Mouse (Mus musculus): ENCODE results near the gene Adh1.

Gene Adh1

DNA sequence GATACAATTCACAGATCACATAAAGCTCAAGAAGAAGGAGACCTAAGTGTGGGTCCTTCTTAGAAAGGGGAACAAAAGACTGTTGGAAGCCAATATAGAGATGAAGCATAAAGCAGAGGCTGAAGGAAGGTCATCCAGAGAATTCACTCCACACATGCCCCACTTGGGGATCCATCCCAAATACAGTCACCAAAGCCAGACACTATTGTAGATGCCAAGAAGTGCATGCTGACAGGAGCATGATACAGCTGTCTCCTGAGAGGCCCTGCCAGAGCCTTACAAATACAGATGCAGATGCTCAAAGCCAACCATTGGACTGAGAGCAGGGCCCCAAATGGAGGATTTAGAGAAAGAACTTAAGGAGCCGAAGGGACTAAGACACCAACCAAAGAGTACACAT, 23.0 kb downstream of the Adh1 start:
- no peak for DNase-seq (ENCODE audit: extremely low spot score, low read depth, low spot score)

DNA sequence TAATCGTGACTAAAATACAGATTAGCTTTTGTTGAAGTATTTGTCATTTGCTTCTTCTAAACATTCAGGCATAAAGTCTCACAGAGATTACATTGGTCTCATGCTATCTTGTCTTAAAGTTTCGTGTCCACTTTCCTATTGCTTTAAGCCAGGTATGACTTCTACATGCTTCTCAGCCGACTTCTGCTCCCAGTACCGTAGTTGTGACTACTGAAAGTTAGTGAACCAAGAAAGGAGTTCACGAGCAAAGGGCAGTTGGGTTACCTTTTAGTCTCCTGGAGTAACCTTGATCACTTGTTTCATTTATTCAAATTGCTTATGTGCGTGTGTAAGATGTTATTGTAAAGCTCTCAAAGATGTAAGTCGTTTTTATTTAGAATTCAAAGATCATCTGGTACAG, 25.2 kb downstream of the Adh1 start:
- DNase-seq (ENCODE audit: extremely low spot score, low read depth, low spot score), result no peak

DNA sequence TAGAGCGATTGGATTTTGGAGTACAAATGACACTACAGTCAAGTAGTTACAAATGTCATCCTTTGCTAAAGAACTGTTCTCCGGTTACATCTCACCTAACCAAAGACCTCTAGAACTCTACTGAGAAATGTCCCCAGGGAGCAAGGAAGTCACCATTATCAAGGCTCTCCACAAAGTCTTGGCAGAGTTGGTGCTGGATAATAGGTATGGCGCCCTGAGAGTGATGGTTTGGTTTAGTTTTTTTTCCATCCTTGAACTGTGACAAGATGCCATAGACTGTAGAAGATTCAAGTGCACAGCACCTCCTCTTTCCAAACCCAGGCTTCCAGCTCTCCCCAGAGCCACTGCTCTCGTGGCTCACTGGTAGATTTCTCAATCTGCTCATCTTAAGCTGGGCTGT, 26.9 kb downstream of the Adh1 start:
- DNase-seq (ENCODE audit: extremely low spot score, low read depth, low spot score), result no peak

DNA sequence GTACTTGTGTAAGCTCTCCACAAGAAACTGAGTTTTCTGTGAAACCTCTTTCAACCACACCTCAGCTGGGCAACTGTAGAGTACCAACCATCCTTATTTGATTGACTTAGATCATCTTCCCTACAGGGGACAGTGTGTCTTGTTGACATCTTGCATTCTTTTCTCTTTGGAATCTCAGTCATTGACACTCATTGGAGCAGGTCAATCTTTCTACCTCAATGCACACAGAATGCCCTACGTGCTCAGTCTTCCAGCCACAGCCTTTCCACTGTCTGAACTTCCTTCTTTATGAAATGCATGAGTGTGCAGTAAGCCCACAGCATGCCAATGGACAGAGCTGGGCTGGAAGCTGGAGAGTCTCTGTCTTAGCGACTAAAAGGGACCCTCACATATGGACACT, 29.9 kb downstream of the Adh1 start:
- DNase-seq (ENCODE audit: extremely low spot score, low read depth, low spot score), result no peak

DNA sequence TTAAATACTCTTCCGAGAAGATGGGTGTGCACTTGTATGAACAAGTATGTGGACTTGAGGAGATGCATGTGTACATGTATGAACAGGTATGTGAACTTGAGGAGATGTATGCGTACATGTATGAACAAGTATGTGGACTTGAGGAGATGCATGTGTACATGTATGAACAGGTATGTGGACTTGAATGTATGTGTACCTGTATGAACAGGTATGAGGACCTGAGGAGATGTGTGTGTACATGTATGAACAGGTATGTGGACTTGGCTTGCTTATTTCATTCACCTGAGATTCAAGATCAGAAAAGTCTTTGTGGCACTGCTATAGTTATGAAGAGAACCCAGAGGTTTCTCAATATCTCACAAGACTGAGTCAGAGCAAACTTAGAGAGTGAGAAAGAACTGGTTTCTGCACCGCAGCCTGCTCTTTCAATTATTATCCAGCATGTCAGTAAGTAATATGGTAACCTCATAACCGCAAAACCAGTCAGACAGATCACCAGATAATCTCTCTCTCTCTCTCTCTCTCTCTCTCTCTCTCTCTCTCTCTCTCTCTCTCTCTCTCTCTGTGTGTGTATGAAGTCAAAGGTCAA, 30.8 kb downstream of the Adh1 start:
- DNase-seq (ENCODE audit: extremely low spot score, low read depth, low spot score), result no peak

DNA sequence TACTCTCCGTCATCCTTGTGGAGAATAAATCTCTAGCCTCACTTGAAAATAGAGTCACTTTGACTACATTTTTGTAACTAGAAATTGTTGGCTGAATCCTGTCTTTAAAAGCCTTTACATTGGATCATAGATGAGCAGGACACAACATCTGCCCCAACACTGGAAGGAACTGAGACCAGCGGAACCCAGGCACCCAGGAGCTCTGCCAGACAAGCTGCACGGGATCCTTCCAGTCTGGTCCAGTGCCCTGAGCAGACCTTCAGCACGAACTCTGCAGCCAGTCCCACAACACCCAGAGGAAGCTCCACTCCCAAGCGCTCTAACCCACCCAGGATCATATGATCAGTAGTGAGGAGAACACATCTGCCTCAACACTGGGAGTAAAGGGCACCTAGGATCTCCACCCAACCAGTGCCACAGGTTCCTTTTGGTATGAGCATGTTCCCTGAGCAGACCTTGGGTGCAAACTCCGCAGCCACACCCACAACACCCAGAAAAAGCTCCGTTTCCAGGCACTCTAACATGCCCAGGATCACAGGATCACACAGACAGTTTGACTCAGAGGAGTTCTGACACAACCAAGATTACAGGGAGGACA, 32.6 kb downstream of the Adh1 start:
- no peak for DNase-seq (ENCODE audit: extremely low spot score, low read depth, low spot score)

DNA sequence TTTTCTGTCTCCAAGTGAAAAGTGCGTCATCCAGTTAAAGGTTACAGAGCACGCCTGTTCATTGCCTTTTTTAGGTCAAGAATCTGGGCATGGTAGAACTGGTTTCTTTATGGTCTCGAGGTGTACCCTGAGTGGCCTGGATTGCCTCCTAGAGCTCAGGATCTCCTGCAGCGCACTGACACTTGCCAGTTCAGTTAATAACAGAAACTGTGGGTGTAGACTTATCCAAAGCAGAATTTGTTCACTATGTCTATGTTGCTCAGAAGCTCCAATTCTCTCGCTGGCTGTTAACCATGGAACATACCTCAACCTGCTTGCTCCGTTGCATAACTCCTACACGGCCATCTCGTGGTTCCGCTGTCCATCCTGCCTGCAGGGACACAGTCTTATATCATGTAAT, 39.3 kb downstream of the Adh1 start:
- no peak for DNase-seq (ENCODE audit: extremely low spot score, low read depth, low spot score)

DNA sequence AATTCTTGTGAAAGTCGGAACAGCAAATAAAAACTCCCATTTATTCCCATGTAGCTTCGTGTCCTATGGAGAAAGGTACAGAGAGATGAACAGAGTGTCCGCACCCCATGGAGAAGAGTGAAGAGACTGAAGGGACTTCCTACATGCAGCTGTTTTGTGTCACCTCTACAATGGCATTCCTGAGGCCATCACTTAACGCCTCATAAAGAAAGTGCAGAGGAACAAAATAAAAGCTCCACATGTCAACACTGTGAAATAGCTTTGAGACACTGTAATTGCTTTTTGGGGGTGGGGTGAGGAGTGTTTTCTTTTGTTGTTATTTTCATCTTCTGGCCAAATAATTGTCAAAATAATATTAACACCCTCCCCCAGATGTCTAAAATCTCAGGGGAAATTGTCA, 41.9 kb downstream of the Adh1 start:
- DNase-seq (ENCODE audit: extremely low spot score, low read depth, low spot score), result no peak

DNA sequence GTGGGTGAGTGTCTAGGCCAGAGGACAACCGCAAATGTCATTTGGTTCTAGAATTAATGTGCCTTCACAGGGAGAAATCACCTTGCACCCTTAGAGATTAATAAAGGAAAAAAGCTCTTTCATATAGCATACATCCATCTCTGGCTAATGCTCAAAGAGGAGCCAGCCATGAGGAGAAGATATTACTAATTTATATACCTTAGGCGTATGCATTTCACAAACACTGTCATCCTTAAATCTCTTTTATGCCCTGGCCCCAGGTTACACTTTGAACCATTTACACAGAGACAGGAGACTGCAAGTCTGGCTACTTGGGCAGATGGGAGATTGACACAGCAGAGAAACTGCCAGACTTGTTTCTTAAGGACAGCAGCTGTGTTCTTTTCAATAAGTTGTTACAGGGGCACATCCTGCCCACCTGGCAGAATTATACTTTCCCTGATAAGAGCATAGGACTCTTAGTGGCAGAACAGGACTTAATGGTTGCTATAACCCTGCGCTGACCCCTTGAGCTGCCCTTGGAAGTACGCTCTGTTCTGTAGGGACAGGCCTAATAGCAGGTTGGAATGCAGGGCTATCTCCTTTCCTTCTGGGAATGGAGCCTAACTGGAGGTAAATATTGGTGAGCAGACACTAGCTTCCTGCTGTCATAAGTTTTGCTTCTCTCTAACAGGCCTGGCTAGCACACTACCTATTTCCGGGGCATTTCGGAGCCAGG, 43.1 kb downstream of the Adh1 start:
- DNase-seq (ENCODE audit: extremely low spot score, low read depth, low spot score), result no peak

DNA sequence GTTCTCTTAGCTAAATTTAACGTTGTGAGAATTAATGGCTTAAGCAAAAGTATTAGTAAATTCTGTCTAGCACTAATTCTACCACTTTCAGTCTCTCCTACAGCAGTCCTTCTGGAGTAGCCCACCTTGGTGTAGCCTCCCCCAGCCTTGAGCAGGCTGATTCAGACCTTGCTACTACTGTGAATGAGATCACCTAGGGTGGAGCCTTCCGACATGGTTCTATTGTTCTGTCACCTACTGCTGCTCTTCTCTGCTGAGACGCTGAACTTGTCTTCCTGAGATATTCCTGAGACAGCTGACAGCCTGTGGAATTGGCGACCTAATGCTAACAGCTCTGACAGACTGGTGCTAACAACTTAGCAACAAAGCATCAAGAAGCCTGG, 43.7 kb downstream of the Adh1 start:
- no peak for DNase-seq (ENCODE audit: extremely low spot score, low read depth, low spot score)

DNA sequence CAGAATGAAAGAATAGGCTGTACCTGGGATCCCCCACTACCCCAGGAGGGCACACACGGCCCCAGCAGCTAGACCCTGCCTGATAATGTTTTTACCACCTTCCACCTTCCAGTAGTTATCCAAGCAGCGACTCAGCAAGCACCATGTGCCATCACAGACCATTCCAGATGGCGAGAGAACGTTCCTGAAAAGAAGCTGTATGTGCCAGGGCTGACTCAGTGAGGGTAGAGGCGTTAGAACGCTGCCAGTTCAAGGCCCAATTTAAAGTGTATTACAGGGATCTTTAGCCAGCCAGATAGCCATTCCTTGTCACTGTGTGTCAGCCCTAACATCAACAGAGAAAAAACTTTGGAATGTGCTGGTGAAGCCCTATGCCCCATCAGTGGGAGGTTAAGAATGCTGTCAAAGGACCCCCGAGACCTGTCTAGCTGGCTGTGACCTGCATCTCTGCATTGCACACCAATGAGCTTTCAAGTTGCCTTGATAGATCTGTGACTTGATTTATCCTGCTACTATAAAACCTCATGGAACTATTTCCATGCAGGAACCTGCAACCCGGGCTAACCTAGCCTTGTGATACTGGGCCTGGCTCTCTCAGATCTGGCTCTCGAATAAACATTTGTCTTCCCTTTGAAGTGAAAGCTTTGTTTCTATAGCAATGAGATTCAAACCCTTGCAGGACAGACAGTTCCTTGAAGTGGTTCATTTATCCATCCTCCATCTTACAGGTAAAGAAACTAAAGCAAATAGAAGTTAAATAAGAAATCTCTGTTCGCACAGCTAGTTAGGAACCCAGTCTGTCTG, 44.9 kb downstream of the Adh1 start:
- DNase-seq (ENCODE audit: extremely low spot score, low read depth, low spot score), result no peak

DNA sequence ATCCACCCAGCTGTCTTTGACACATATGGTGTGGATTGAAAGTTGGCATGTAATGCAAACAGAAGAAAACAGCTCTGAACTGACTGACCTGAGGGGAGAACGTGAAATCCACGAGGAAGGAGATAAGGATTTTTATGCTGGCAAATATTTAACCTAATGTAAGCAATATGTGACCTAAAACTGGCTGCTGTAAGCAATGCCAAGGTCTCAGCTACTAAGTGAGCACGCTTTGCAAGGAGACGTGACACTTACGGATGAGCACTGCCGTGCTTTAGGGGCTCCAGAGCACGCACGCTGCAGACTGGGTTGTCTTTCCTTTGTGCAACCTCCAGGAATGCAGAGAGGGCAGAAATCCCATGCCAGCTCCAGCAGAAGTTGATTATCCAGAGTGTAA, 45.5 kb downstream of the Adh1 start:
- DNase-seq (ENCODE audit: extremely low spot score, low read depth, low spot score), result no peak

DNA sequence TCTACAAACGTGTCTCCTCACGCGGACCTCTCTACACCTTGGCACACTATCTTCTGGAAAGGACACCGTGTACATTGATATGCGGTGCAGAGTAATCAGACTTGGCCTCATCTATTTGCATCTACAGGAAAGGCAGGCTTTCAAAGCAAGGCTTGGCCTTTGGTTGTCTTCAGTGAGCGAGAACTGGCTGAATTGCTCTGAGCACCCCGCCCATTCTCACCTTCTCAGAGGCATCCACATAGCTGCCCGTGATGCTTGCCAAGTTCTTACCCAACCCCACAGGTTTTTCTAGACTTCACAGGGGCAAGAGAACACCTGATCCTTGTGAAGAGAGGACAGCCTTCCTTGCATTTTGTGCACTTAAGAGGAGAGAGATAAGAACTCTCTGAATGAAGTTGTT, 49.1 kb downstream of the Adh1 start:
- DNase-seq (ENCODE audit: extremely low spot score, low read depth, low spot score), result no peak

DNA sequence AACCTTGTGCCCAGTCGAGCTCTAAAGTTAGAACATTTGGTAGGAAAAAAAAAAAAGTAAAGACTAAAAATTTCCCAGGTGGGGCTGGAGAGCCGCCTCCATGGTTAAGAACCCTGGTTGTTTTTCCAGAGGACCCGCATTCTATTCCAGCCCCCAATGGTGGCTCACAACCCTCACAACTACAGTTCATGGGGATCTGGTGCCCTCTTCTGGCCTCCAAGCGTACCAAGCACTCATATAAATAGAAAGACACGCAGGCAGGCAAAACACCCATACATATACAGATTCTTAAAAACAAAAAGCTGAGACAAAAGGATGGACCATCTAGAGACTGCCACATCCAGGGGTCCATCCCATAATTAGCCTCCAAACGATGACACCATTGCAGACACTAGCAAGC, 50.2 kb downstream of the Adh1 start:
- DNase-seq (ENCODE audit: extremely low spot score, low read depth, low spot score), result no peak

DNA sequence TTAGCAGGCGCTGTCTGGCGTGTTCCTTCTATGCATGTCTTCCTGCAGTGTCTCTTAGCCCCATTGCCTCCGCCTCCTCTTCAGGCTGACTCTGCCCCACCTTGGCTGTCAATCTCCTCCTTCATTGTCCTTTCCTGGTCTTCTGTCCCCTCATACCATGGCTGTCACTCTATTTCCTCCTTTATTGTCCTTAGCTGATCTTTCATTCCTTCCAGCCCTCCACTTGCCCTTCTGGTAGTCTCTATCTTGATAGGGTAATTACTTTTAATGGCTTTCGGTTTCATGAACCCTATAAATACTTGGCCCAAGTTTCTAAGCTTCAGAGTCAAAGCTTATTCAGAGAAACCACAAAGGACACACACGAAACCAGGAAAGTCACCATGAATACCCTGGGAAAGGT, 52.2 kb downstream of the Adh1 start, which contains the start of gene Adh6a:
Adh6a (plus strand) TSS at position 322 of the 400 bp plus-strand sequence.
- DNase-seq (ENCODE audit: extremely low spot score, low read depth, low spot score), result no peak

DNA sequence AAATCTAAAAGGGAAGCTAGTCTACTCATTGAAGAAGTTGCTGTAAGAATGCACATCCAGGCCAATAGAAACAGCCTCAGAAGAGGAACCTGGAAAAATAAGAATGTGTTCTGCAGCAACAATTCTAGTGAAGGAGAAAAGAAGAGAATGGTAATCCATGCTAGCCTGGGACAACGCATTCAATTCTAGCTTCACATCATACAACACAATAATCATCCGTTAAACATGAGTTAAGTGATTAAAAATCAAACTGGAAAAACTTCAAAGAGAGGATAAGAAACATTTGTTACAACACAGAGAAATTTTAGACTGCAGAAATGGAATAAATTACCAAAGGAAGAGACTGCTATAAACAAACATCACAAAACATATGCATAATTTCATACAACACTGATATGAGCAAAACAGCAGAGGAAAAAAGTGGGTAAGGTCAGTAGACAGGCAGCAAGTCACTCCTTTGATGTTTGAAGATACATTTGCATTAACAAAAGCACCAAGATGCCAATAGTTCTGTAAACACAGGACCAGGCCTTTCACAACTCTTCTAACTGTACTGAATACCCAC, 56.2 kb downstream of the Adh1 start:
- no peak for DNase-seq (ENCODE audit: extremely low spot score, low read depth, low spot score)

DNA sequence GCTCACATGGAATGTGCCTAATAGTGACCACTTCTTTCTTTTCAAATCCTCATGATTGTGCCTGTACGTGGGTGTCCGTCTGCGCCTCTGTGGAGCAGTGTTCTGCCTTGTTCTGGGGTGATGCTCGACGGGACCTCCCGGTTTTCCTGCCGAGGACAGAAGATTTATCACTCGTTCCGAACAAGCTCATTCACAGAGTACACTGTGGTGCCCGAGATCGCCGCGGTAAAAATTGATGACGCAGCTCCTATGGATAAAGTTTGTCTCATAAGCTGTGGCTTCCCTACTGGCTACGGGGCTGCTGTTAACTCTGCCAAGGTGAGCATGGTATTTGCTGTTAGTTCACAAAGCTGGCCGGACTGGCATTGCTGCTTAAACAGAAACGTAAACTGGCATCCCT, 64.2 kb downstream of the Adh1 start:
- no peak for DNase-seq (ENCODE audit: extremely low spot score, low read depth, low spot score)

DNA sequence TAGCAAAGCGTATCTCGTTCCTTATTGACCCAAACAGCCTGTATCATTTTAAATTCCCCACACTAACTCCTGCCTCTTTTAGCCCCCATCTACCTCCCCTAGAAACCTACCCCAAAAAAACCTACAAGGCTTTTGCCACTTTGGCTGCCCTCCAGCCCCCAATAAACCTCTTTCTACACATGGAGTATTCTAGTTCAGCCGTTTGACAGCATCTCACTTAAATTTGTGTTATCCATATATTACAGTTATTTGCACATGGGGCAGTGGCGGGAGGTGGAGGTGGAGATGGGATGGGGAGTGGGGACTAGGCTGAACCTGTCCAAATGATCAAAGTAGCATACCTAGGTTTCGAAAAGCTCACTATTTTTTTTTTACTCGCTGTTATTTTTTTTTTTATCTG, 64.7 kb downstream of the Adh1 start:
- no peak for DNase-seq (ENCODE audit: extremely low spot score, low read depth, low spot score)

DNA sequence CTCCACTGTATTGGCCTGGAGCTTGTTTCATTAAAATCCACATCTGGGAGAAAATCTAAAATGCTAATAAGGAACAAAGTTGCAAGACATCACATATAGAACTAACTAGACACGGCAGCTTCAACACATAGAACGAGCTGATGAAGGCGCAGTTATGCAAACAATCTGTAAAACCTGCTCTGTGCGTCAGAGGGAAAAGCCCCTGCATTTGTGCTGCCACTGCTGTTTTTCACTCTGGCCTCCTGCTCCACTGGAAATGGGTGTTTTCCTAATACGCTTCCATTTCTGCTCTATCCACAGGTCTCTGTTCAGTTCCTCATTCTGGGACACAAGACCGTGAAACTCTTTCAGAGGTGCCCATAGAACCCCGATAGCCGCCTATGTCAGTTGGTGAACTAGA, 73.1 kb downstream of the Adh1 start:
- DNase-seq (ENCODE audit: extremely low spot score, low read depth, low spot score), result no peak

DNA sequence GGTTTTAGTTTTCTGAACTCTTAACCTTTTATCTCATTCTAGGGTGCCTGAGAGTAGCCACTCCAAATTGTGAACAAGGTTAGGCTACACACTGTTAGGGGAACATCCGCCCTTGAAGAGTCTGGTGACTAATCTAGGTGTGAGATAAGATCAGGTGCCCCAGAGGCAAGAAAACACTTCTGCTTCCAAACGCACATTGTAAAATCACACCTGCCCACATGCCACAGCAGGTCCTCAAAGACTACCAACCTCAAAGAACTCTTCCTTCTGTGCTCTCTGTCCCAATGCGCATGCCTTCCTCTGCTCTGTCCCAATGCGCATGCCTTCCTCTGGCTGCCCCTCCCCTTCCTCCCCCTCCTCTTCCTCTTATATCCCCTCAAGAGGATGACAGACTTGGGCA, 73.5 kb downstream of the Adh1 start:
- DNase-seq (ENCODE audit: extremely low spot score, low read depth, low spot score), result no peak

DNA sequence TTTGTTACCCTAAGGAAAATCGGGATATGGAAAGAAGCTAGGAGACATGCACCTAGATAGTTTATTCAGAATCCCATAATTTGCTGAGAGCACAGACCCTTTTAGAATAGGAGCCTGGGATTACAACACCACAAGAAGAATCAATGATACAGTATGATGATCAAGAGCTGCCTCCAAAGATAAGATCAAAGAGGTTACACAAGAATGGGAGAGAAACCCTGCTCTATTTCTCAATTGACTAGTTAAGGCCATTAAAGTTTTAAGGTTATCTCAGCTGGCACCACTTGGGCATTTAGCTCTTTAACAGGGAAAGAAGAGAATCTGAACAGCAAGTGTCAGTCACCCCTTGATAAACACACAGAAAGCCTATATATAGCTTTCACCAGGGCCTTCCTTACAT, 74.8 kb downstream of the Adh1 start:
- DNase-seq (ENCODE audit: extremely low spot score, low read depth, low spot score), result no peak
